Mouse (Mus musculus) heart, embryonic 16.5 days (tissue): ENCODE measurements at regions not wholly inside any gene's neighbourhood (a gene's known extent, or its start where the extent isn't known, plus 50 kb on each side); places are given as distances from the start of the nearest gene placed in this dataset.

Experiments
- ATAC-seq: fragments of 200-750 bp; cut with Nextera tagmentation; replicated peaks from 2 replicates; pipeline ENCODE4 v1.8.0; 2017; ENCODE audit warnings: moderate number of reproducible peaks; ENCODE audit not compliant: insufficient read depth, low FRiP score; ENCODE audit errors: extremely low read depth
- H3K27ac ChIP-seq: fragments of 300-500 bp; sonication (generic); 2 replicates; pipeline ENCODE4 v1.5.1; 2014; ENCODE audit warnings: mild to moderate bottlenecking, low read length, control low read depth, moderate library complexity
- H3K27me3 ChIP-seq: fragments of 300-500 bp; sonication (generic); 2 replicates; pipeline ENCODE4 v1.6.1; 2014; ENCODE audit warnings: low read length, mixed read lengths; ENCODE audit not compliant: control insufficient read depth, insufficient read depth
- H3K36me3 ChIP-seq: fragments of 300-500 bp; sonication (generic); 2 replicates; pipeline ENCODE4 v1.6.1; 2014; ENCODE audit not compliant: control insufficient read depth, insufficient read depth
- H3K4me1 ChIP-seq: fragments of 300-500 bp; sonication (generic); 2 replicates; pipeline ENCODE4 v1.6.1; 2014; ENCODE audit warnings: low read length, mixed read lengths; ENCODE audit not compliant: control insufficient read depth, insufficient read depth
- H3K4me2 ChIP-seq: fragments of 300-500 bp; sonication (generic); 2 replicates; pipeline ENCODE4 v1.6.1; 2014; ENCODE audit warnings: low read depth, mild to moderate bottlenecking, control low read depth, low read length
- H3K4me3 ChIP-seq: fragments of 300-500 bp; sonication (generic); 2 replicates; pipeline ENCODE4 v1.5.1; 2014; ENCODE audit warnings: mild to moderate bottlenecking, control low read depth, low read length
- H3K9ac ChIP-seq: fragments of 300-500 bp; sonication (generic); 2 replicates; pipeline ENCODE4 v1.6.1; 2014; ENCODE audit warnings: low read length, control low read depth
- H3K9me3 ChIP-seq: fragments of 300-500 bp; sonication (generic); replicated peaks from 2 replicates; pipeline ENCODE4 v1.6.1; 2016; ENCODE audit warnings: low read length; ENCODE audit not compliant: control insufficient read depth
- WGBS: fragments of 180-500 bp; shearing (Covaris S2); extraction: QIAGEN DNeasy Blood & Tissue Kit; methylation state at CpG from one replicate; pipeline ENCODE4 v1.1.7; 2014; 5-methylcytosine and 5-hydroxymethylcytosine counted together

GRCm38 (mm10) chr9:90698439-90698838 lies 427.8 kb upstream of the Tbc1d2b start:
- ATAC-seq: no peak
- Histone ChIP-seq H3K4me2 (no peak overlapping the region), H3K27ac (no peak overlapping the region), H3K27me3 (no peaks in the 10 kb centered on the region), H3K4me1 (no peaks in the 10 kb centered on the region), H3K4me3 (no peak overlapping the region), H3K9ac (no peak overlapping the region), H3K9me3 (no peaks in the 10 kb centered on the region), H3K36me3 (no peaks in the 10 kb centered on the region)
- WGBS: 65% methylated on average over 7 of the region's 7 CpGs

GRCm38 (mm10) chr9:90699064-90699463 lies 428.5 kb upstream of the Tbc1d2b start:
- no peak overlapping the region for H3K4me2 ChIP-seq
- no peak overlapping the region for H3K27ac ChIP-seq
- H3K27me3 ChIP-seq: no peaks in the 10 kb centered on the region
- H3K4me3 ChIP-seq: no peak overlapping the region
- ATAC-seq: no peak
- H3K36me3 ChIP-seq: no peaks in the 10 kb centered on the region
- H3K9me3 ChIP-seq: no peaks in the 10 kb centered on the region
- no peaks in the 10 kb centered on the region for H3K4me1 ChIP-seq
- WGBS: 33% methylated on average over 4 of the region's 4 CpGs
- no peak overlapping the region for H3K9ac ChIP-seq

GRCm38 (mm10) chr9:90700236-90701179 lies 429.9 kb upstream of the Tbc1d2b start:
- Histone ChIP-seq H3K27me3 (no peaks in the 10 kb centered on the region), H3K9ac (no peak overlapping the region), H3K9me3 (no peaks in the 10 kb centered on the region), H3K4me1 (no peaks in the 10 kb centered on the region), H3K27ac (no peak overlapping the region), H3K36me3 (no peaks in the 10 kb centered on the region), H3K4me2 (no peak overlapping the region), H3K4me3 (no peak overlapping the region)
- no peak for ATAC-seq
- 46% methylated on average over 7 of the region's 7 CpGs for WGBS

- H3K27me3 ChIP-seq: no peaks in the 10 kb centered on the region
- H3K4me1 ChIP-seq: no peaks in the 10 kb centered on the region
- H3K9ac ChIP-seq: no peak overlapping the region
- H3K9me3 ChIP-seq: no peaks in the 10 kb centered on the region
- no peak for ATAC-seq
- H3K27ac ChIP-seq: no peak overlapping the region
- H3K36me3 ChIP-seq: no peaks in the 10 kb centered on the region
- H3K4me3 ChIP-seq: no peak overlapping the region
- 61% methylated on average over 4 of the region's 4 CpGs for WGBS
- H3K4me2 ChIP-seq: no peak overlapping the region
Observed at GRCm38 (mm10) chr9:90701180-90701765, 430.7 kb upstream of the Tbc1d2b start.

- Histone ChIP-seq H3K36me3 (no peaks in the 10 kb centered on the region), H3K9ac (no peak overlapping the region), H3K27ac (no peak overlapping the region), H3K4me3 (no peak overlapping the region), H3K4me2 (no peak overlapping the region), H3K27me3 (no peaks in the 10 kb centered on the region), H3K9me3 (peaks cover 2% of the 10 kb centered on the region; the same call in 1 of the 2 replicates), H3K4me1 (peaks cover 3% of the 10 kb centered on the region; the same call in 1 of the 2 replicates)
- 29% methylated on average over 2 of the region's 2 CpGs for WGBS
- no peak for ATAC-seq
Observed at GRCm38 (mm10) chr9:90713685-90714084, 443.1 kb upstream of the Tbc1d2b start.

GRCm38 (mm10) chr9:90731450-90731849 lies 460.8 kb upstream of the Tbc1d2b start:
- H3K9ac ChIP-seq: no peak overlapping the region
- WGBS: 80% methylated on average over 4 of the region's 4 CpGs
- no peak overlapping the region for H3K27ac ChIP-seq
- no peak overlapping the region for H3K4me3 ChIP-seq
- no peaks in the 10 kb centered on the region for H3K27me3 ChIP-seq
- H3K9me3 ChIP-seq: no peaks in the 10 kb centered on the region
- ATAC-seq: no peak
- no peaks in the 10 kb centered on the region for H3K4me1 ChIP-seq
- H3K4me2 ChIP-seq: no peak overlapping the region
- no peaks in the 10 kb centered on the region for H3K36me3 ChIP-seq

GRCm38 (mm10) chr9:90757175-90757574 lies 486.6 kb upstream of the Tbc1d2b start:
- WGBS: 58% methylated on average over 3 of the region's 3 CpGs

GRCm38 (mm10) chr9:90774296-90774695 lies 503.7 kb upstream of the Tbc1d2b start:
- Histone ChIP-seq H3K36me3 (no peaks in the 10 kb centered on the region), H3K27me3 (no peaks in the 10 kb centered on the region), H3K9ac (no peak overlapping the region), H3K4me3 (no peak overlapping the region), H3K4me1 (no peaks in the 10 kb centered on the region), H3K4me2 (no peak overlapping the region), H3K27ac (no peak overlapping the region), H3K9me3 (0 out of 2 replicates have a peak, but pooled peaks cover 2% of the 10 kb centered on the region)
- no peak for ATAC-seq
- 50% methylated on average over 1 of the region's 1 CpGs for WGBS

More at GRCm38 (mm10) chr9:90757175-90757574, 486.6 kb upstream of the Tbc1d2b start:
- Histone ChIP-seq H3K4me1 (no peaks in the 10 kb centered on the region), H3K27ac (no peak overlapping the region), H3K4me3 (no peak overlapping the region), H3K4me2 (no peak overlapping the region), H3K9ac (no peak overlapping the region), H3K9me3 (no peaks in the 10 kb centered on the region), H3K27me3 (no peaks in the 10 kb centered on the region), H3K36me3 (no peaks in the 10 kb centered on the region)
- ATAC-seq: no peak

GRCm38 (mm10) chr9:90789545-90789944 lies 518.9 kb upstream of the Tbc1d2b start:
- no peak overlapping the region for H3K4me2 ChIP-seq
- no peaks in the 10 kb centered on the region for H3K36me3 ChIP-seq
- no peaks in the 10 kb centered on the region for H3K4me1 ChIP-seq
- no peaks in the 10 kb centered on the region for H3K27me3 ChIP-seq
- no peak for ATAC-seq
- no peak overlapping the region for H3K27ac ChIP-seq
- no peaks in the 10 kb centered on the region for H3K9me3 ChIP-seq
- H3K9ac ChIP-seq: no peak overlapping the region
- no peak overlapping the region for H3K4me3 ChIP-seq
